Mouse (Mus musculus) heart, embryonic 16.5 days (tissue): ENCODE data around the gene Atg9a. TPM values are rescaled to one million over a fixed set of nuclear protein-coding genes. Genes with fewer than 3 reads are reported as not detected.
"Not testable (repeated sequence)": the region's sequence is repeated elsewhere in the genome, so short reads cannot be mapped to it uniquely, and the experiment has no call there.

Experiments
- ATAC-seq: fragments of 200-750 bp; cut with Nextera tagmentation; replicated peaks from 2 replicates; pipeline ENCODE4 v1.8.0; 2017; ENCODE audit warnings: moderate number of reproducible peaks; ENCODE audit not compliant: insufficient read depth, low FRiP score; ENCODE audit errors: extremely low read depth
- H3K27ac ChIP-seq: fragments of 300-500 bp; sonication (generic); 2 replicates; pipeline ENCODE4 v1.5.1; 2014; ENCODE audit warnings: mild to moderate bottlenecking, low read length, control low read depth, moderate library complexity
- H3K27me3 ChIP-seq: fragments of 300-500 bp; sonication (generic); 2 replicates; pipeline ENCODE4 v1.6.1; 2014; ENCODE audit warnings: low read length, mixed read lengths; ENCODE audit not compliant: control insufficient read depth, insufficient read depth
- H3K36me3 ChIP-seq: fragments of 300-500 bp; sonication (generic); 2 replicates; pipeline ENCODE4 v1.6.1; 2014; ENCODE audit not compliant: control insufficient read depth, insufficient read depth
- H3K4me1 ChIP-seq: fragments of 300-500 bp; sonication (generic); 2 replicates; pipeline ENCODE4 v1.6.1; 2014; ENCODE audit warnings: low read length, mixed read lengths; ENCODE audit not compliant: control insufficient read depth, insufficient read depth
- H3K4me2 ChIP-seq: fragments of 300-500 bp; sonication (generic); 2 replicates; pipeline ENCODE4 v1.6.1; 2014; ENCODE audit warnings: low read depth, mild to moderate bottlenecking, control low read depth, low read length
- H3K4me3 ChIP-seq: fragments of 300-500 bp; sonication (generic); 2 replicates; pipeline ENCODE4 v1.5.1; 2014; ENCODE audit warnings: mild to moderate bottlenecking, control low read depth, low read length
- H3K9ac ChIP-seq: fragments of 300-500 bp; sonication (generic); 2 replicates; pipeline ENCODE4 v1.6.1; 2014; ENCODE audit warnings: low read length, control low read depth
- H3K9me3 ChIP-seq: fragments of 300-500 bp; sonication (generic); replicated peaks from 2 replicates; pipeline ENCODE4 v1.6.1; 2016; ENCODE audit warnings: low read length; ENCODE audit not compliant: control insufficient read depth
- WGBS: fragments of 180-500 bp; shearing (Covaris S2); extraction: QIAGEN DNeasy Blood & Tissue Kit; methylation state at CpG from one replicate; pipeline ENCODE4 v1.1.7; 2014; 5-methylcytosine and 5-hydroxymethylcytosine counted together
- polyA plus RNA-seq: library from polyadenylated mRNA; unstranded; fragments of >200 nt; fragmentation: Nextera tagmentation; extraction: Ambion mirVana; gene quantifications from 2 replicates; pipeline ENCODE4 v1.2.1, GENCODE M21; 2015

Atg9a gene
- polyA plus RNA-seq, result 31.7 and 34.9 TPM in 2 replicates

DNA sequence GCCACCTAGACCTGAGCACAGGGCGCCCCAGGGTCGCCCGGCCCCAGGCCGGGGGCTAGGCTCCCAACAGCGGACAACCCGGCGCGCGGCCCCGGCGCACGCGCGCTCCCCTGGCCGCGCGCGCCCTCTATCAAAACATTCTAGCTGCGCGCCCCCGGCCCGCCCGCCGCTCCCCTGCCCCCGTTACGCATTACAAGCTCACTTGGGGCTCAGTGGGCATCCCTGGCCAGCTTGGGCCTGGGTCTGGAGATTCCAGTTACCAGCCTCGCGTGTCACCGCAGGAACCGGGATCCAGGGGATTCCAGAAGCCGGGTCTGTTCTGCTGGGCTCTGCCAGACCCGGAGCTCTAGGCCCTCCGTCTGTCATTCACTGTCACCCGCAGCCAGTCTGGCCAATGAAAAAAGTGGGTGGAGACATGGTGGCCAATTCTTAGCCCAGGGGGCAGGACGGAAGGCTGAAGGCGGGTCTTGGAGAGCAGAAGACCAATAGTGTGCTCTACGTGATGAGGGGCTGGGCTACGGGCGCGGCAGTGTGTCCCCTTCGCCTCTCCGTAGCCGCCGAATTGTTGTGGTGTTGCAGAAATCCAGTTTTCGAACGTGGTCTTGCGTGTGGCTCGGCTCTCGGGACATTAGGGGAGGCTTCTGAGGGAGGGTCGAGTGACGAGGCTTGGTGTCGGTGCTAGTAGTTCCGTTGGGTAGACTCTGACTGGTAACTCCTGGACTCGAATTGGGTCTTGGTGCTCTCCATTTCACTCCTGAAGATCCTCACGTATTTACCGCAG is at the start of gene Atg9a, which contains the start of gene Ankzf1:
Gene Atg9a, minus strand, starts transcription at position 575 of the 781 bp plus-strand sequence.
Gene Ankzf1, plus strand, starts transcription at position 530 of the 781 bp plus-strand sequence.
- under 1% methylated on average over 56 of the region's 56 CpGs for WGBS
- H3K27ac ChIP-seq, result peak within 1 kb of the TSS; percentile 96
- H3K4me2 ChIP-seq, result peak within 1 kb of the TSS; percentile 95
- peaks cover 16% of the 10 kb centered on the region for H3K4me1 ChIP-seq
- peak within 1 kb of the TSS; percentile 96 for H3K4me3 ChIP-seq
- H3K36me3 ChIP-seq, result peaks cover 28% of the 10 kb centered on the region
- H3K27me3 ChIP-seq, result no peaks in the 10 kb centered on the region
- peak within 1 kb of the TSS; percentile 95 for H3K9ac ChIP-seq
- no peaks in the 10 kb centered on the region for H3K9me3 ChIP-seq
- peak; percentile 100 for ATAC-seq

DNA sequence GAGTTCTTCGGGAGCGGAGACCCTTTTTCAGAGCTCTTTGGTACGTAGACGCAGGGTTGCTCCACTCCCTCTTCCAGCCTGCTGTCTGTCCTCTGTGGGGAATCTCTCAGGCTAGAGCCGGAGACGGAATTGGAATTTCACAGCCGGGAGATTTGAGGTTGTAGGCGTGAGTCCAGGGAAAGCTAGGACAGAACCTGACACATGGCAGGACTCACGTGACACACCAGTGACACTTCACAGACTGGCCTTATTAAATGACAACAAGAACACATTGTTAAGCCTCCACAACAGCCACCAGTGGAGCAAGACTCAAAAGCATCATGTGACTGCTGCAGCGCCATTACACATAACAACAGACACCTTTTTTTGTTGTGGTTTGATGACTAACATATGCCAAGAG is 47.6 kb upstream of the Atg9a start:
- peaks cover 20% of the 10 kb centered on the region for H3K4me1 ChIP-seq
- H3K27me3 ChIP-seq, result no peaks in the 10 kb centered on the region
- no peak overlapping the region for H3K9ac ChIP-seq
- H3K4me2 ChIP-seq, result no peak overlapping the region
- H3K36me3 ChIP-seq, result peaks cover 24% of the 10 kb centered on the region
- no peaks in the 10 kb centered on the region for H3K9me3 ChIP-seq
- ATAC-seq, result no peak
- H3K27ac ChIP-seq, result peak overlapping the region; percentile 21; the same call in 1 of the 2 replicates
- no peak overlapping the region for H3K4me3 ChIP-seq
- WGBS, result 60% methylated on average over 10 of the region's 10 CpGs

DNA sequence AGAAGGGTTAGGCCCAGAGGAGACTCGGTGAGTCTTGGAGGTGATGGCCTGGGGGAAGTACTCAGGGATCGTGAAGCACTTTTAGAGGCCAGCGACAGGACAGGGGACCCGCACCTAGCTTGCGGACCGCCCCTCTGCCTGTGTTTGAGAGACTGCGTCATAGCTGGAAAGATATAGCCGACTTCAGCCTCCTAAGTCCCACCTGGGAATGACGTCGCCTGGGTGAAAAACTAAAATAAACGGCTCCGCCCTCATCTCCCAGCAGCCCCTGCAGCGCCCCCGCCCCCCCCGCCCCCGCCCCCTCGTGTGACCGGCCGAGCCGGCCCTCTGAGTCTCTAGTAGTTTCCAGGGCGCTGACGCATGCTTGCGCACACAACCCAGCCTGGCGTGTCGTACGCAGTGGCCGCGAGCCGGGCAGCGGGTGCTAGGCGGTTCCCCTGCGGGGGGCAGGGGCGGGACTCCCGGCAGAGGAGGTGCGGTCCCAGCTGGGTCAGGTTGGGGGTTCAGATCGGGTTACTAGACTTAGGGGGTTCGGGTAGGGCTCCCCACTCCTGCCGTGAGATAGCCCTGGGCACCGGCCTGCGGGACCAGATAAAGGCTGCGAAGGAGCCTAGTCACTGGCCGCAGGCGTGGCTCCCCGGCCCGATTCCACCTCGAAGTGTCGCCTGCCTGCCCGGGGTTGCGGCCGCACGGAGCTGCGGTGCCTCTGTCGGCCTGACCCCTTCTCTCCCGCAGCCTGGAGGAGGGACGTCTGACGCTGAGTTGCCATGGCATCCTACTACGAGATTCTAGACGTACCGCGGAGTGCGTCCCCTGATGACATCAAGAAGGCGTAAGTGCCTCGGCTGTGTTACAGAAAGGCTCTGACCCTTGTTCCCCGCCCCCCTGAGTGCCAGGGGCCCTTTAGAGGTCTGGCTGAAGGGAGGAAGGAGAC is 44.4 kb upstream of the Atg9a start, which contains the start of gene Dnajb2:
Gene Dnajb2, plus strand, starts transcription at position 290 of the 934 bp plus-strand sequence.
- peak within 1 kb of the TSS; percentile 94 for H3K4me2 ChIP-seq
- peaks cover 22% of the 10 kb centered on the region for H3K4me1 ChIP-seq
- peaks cover 14% of the 10 kb centered on the region for H3K36me3 ChIP-seq
- no peaks in the 10 kb centered on the region for H3K27me3 ChIP-seq
- WGBS, result 1% methylated on average over 62 of the region's 64 CpGs
- H3K27ac ChIP-seq, result peak within 1 kb of the TSS; percentile 93
- ATAC-seq, result peak; percentile 90
- peak within 1 kb of the TSS; percentile 77 for H3K4me3 ChIP-seq
- peak within 1 kb of the TSS; percentile 92 for H3K9ac ChIP-seq
- H3K9me3 ChIP-seq, result no peaks in the 10 kb centered on the region

DNA sequence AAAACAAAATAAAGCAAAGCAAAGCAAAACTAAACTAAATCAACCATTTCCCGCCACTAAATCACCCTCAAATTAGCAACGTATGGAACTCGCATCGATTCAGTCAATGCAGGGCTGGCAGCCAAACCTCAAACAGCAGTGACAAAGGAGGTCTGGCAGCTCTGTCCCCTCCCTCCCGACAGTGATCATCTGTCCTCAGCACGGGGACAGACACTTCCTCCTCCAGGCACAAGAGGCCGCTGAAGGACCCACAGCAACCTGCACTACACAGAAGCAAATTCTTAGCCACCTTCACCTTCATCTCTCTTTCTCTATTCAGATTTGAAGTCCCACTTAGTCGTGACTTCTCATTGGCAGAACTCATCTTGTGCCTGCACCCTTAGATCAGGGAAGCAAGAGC is 42.6 kb upstream of the Atg9a start:
- 1% methylated on average over 8 of the region's 8 CpGs for WGBS
- peak overlapping the region; percentile 41; the same call in 1 of the 2 replicates for H3K27ac ChIP-seq
- no peaks in the 10 kb centered on the region for H3K9me3 ChIP-seq
- peak overlapping the region; percentile 19; the same call in 1 of the 2 replicates for H3K4me2 ChIP-seq
- H3K4me3 ChIP-seq, result no peak overlapping the region
- H3K36me3 ChIP-seq, result peaks cover 1% of the 10 kb centered on the region; the same call in 1 of the 2 replicates
- ATAC-seq, result peak; percentile 49; the same call in 1 of the 2 replicates
- H3K4me1 ChIP-seq, result peaks cover 22% of the 10 kb centered on the region
- H3K27me3 ChIP-seq, result no peaks in the 10 kb centered on the region
- no peak overlapping the region for H3K9ac ChIP-seq

DNA sequence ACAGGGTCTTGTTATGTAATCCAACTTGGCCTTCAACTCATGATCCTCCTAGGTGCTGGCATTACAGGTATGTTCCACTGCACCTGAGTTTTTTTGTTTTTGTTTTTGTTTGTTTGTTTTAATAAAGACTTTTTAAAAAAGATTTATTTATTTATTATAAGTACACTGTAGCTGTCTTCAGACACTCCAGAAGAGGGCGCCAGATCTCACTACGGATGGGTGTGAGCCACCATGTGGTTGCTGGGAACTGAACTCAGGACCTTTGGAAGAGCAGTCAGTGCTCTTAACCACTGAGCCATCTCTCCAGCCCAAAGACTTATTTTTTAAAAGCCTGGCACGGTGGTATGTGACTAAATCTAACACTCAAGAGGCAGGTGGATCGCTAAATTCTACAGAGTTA is 40.5 kb upstream of the Atg9a start:
- not testable (repeated sequence) for ATAC-seq, H3K9me3 ChIP-seq, H3K27ac ChIP-seq, H3K9ac ChIP-seq, H3K4me3 ChIP-seq, H3K36me3 ChIP-seq, H3K4me2 ChIP-seq, H3K27me3 ChIP-seq
- peaks cover 16% of the 10 kb centered on the region for H3K4me1 ChIP-seq
- WGBS, result 70% methylated on average over 4 of the region's 4 CpGs

DNA sequence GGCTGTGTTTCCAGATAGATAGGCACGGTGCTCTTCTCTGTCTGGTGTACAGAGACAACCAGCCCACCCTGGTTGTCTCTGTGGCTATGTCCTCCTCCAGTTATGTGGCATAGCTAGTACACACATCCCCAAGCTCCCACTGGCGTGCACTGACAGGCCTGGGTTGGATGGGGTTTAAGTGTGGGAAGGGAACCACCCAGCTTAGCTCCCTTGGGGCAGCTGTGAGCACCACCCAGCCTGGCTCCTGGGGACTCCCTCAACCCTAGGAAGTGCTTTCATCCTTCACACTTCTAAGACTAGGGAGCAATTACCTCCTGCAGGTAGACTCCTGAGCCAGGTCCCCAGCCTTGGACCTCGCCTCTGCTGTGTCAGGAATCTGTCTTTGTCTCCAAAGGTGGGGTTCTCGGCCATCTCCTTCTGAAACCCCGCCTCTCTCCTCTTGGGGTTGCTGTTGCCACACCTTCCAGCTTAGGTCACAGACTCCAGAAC is 39.7 kb upstream of the Atg9a start, which contains the start of gene A630095N17Rik:
Gene A630095N17Rik, minus strand, starts transcription at position 439 of the 489 bp plus-strand sequence.
- H3K36me3 ChIP-seq, result no peaks in the 10 kb centered on the region
- no peak within 1 kb of the TSS for H3K4me2 ChIP-seq
- no peaks in the 10 kb centered on the region for H3K27me3 ChIP-seq
- H3K4me1 ChIP-seq, result peaks cover 14% of the 10 kb centered on the region
- no peak within 1 kb of the TSS for H3K4me3 ChIP-seq
- no peak within 1 kb of the TSS for H3K9ac ChIP-seq
- no peak within 1 kb of the TSS for H3K27ac ChIP-seq
- H3K9me3 ChIP-seq, result no peaks in the 10 kb centered on the region
- WGBS, result 70% methylated on average over 5 of the region's 5 CpGs
- no peak for ATAC-seq

DNA sequence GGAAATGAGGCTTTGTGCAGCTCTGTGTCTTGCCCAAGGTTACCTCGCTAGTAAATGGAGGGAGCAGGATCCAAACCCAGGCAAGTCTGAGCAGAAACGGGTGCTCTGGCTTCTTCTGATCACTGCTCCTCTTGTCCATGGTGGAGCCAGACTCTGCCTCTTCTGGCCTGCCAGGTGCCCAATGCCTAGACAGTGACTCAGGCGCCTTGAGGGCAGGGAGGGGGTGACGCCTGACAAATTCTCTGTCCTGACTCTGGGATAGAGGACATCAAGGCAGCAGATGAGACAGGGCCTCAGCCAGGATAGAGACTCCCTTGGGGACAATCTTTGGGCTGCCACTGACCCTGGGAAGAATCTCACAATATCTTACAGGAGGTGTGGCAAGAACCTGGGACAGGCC is 39.2 kb upstream of the Atg9a start:
- H3K9me3 ChIP-seq, result no peaks in the 10 kb centered on the region
- H3K27ac ChIP-seq, result no peak overlapping the region
- H3K9ac ChIP-seq, result no peak overlapping the region
- H3K27me3 ChIP-seq, result no peaks in the 10 kb centered on the region
- H3K4me2 ChIP-seq, result no peak overlapping the region
- ATAC-seq, result no peak
- WGBS, result 64% methylated on average over 4 of the region's 4 CpGs
- no peak overlapping the region for H3K4me3 ChIP-seq
- H3K36me3 ChIP-seq, result no peaks in the 10 kb centered on the region
- H3K4me1 ChIP-seq, result peaks cover 14% of the 10 kb centered on the region

DNA sequence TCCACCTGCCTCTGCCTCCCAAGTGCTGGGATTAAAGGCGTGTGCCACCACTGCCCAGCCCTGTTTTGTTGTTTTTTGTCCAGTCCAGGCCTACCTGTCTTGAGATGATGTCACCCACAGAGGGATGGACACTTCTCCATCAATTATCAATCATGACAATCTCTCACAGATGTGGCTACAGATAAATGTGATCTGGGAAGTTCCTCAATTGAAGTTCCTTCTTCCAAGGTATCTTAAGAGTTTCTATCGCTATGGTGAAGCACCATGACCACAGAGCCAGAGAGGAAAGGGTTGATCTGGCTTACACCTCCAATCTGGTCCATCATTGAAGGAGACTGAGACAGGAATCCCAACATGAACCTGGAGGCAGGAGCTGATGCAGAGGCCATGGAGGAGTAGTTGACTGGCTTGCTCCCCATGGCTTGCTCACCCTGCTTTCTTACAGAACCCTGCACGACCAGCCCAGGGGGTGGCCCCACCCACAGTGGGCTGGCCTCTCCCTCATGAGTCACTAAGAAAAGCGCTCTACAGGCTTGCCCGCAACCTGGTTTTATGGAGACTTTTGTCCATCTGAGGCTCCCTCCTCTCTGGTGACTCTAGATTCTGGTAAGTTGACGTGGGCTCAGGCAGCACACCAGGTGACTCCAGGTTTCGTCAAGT is 38.5 kb upstream of the Atg9a start:
- Histone ChIP-seq H3K36me3 (no peaks in the 10 kb centered on the region), H3K4me3 (no peak overlapping the region), H3K27me3 (no peaks in the 10 kb centered on the region), H3K9ac (no peak overlapping the region), H3K9me3 (no peaks in the 10 kb centered on the region), H3K4me1 (peaks cover 13% of the 10 kb centered on the region; the same call in 1 of the 2 replicates), H3K4me2 (no peak overlapping the region), H3K27ac (no peak overlapping the region)
- WGBS, result 64% methylated on average over 7 of the region's 7 CpGs
- ATAC-seq, result no peak
